Mouse (Mus musculus): ENCODE results near the gene Eid2b.

- no peak for TF ChIP-seq RCOR1 (conservative IDR thresholded peaks at IDR 0.05; ENCODE audit: low read depth, low read length)
- TF ChIP-seq CTCF (conservative IDR thresholded peaks at IDR 0.05 in 1 of 2, IDR thresholded peaks at IDR 0.05 in 1 of 2; ENCODE audit: low read depth in 2 of 2, low read length in 2 of 2) = no peak
- TF ChIP-seq POLR2A (IDR thresholded peaks at IDR 0.05; ENCODE audit: low read depth, low read length) = peak; percentile 90
- TF ChIP-seq EP300 (IDR thresholded peaks at IDR 0.05; ENCODE audit: low read length) = no peak
- no peak for TF ChIP-seq ZC3H11A (IDR thresholded peaks at IDR 0.05; ENCODE audit: low read depth, low read length)
- peak; percentile 76; the same call in 1 of the 2 replicates for TF ChIP-seq CHD2 (IDR thresholded peaks at IDR 0.05; ENCODE audit: low read length)
- TF ChIP-seq TCF12 (IDR thresholded peaks at IDR 0.05; ENCODE audit: low read depth, low read length) = peak; percentile 95
- peak; percentile 95 for TF ChIP-seq SIN3A (IDR thresholded peaks at IDR 0.05; ENCODE audit: low read length)
Measured at GRCm38 (mm10) chr7:28311926-28312543, 34.5 kb downstream of the Eid2b start, which contains the start of gene Timm50.

Measured in CH12.LX (cell line).